Mouse (Mus musculus): ENCODE measurements around the gene Plod3. TPM values are rescaled to one million over a fixed set of nuclear protein-coding genes. Genes with fewer than 3 reads are reported as not detected.

The Plod3 gene
- polyA plus RNA-seq, 1 experiment: 34.5 TPM

GRCm38 (mm10) chr5:137045402-137046323 lies 58.8 kb downstream of the Plod3 start, which contains the start of gene Ap1s1:
TSS of gene Ap1s1 (minus strand) at chr5:137046135.
- peak within 1 kb of the TSS; percentile 76 for H3K4me3 ChIP-seq (ENCODE audit: insufficient read depth, low read length)
- peak; percentile 64 for TF ChIP-seq POLR2A (IDR thresholded peaks at IDR 0.05; ENCODE audit: extremely low read depth, insufficient read depth, low read length)
- no peak for TF ChIP-seq CTCF (IDR thresholded peaks at IDR 0.05; ENCODE audit: extremely low read depth, insufficient read depth, low read length)
- peak within 1 kb of the TSS; percentile 30 for H3K27ac ChIP-seq (ENCODE audit: insufficient read depth, low read length)
- peaks cover 3% of the 10 kb centered on the region for H3K4me1 ChIP-seq (ENCODE audit: control insufficient read depth, insufficient read depth, low read length)

Other genes with a start within 250 kb of the Plod3 start
- 22.7 and 29.9 TPM in 2 replicates for gene Col26a1, start 103.8 kb upstream of the Plod3 start, polyA plus RNA-seq (2012; rRNA removed)
- 79.9 and 82.6 TPM in 2 replicates for gene Ift22, start 78.9 kb upstream of the Plod3 start, polyA plus RNA-seq (2012; rRNA removed)
- 416 and 433 TPM in 2 replicates for gene Fis1, start 33.7 kb upstream of the Plod3 start, polyA plus RNA-seq (2012; rRNA removed)
- 0.21 and 0.33 TPM in 2 replicates for gene Cldn15, start 20.4 kb upstream of the Plod3 start, polyA plus RNA-seq (2012; rRNA removed)
- gene Znhit1, start 1.0 kb downstream of the Plod3 start, polyA plus RNA-seq (2012; rRNA removed): 94.7 and 96.2 TPM in 2 replicates
- gene Vgf, start 39.4 kb downstream of the Plod3 start, polyA plus RNA-seq (2012; rRNA removed): 158 and 168 TPM in 2 replicates
- 311 and 334 TPM in 2 replicates for gene Ap1s1, start 59.1 kb downstream of the Plod3 start, polyA plus RNA-seq (2012; rRNA removed)
- 0.49 and 0.54 TPM in 2 replicates for gene Serpine1, start 85.2 kb downstream of the Plod3 start, polyA plus RNA-seq (2012; rRNA removed)
- 1.8 and 1.9 TPM in 2 replicates for gene Trim56, start 129.2 kb downstream of the Plod3 start, polyA plus RNA-seq (2012; rRNA removed)
- not detected in 2 replicates for gene Muc3, start 162.3 kb downstream of the Plod3 start, polyA plus RNA-seq (2012; rRNA removed)
- gene Muc3a, start 225.4 kb downstream of the Plod3 start, polyA plus RNA-seq (2012; rRNA removed): 26.9 and 28.3 TPM in 2 replicates